Mouse (Mus musculus): ENCODE results near the gene Atg4d. TPM values are rescaled to one million over a fixed set of nuclear protein-coding genes. Genes with fewer than 3 reads are reported as not detected.
"Not testable (repeated sequence)": the region's sequence is repeated elsewhere in the genome, so short reads cannot be mapped to it uniquely, and the experiment has no call there.

The Atg4d gene
- total RNA-seq, 2 experiments from 2014 or later, result 3.9 to 6.1 TPM

- no peak for ATAC-seq (replicated peaks; ENCODE audit: poor library complexity)
Measured at GRCm38 (mm10) chr9:21239465-21239848, 25.6 kb upstream of the Atg4d start.

- ATAC-seq (replicated peaks; ENCODE audit: poor library complexity), result peak; percentile 70
Measured at GRCm38 (mm10) chr9:21241343-21241742, 23.8 kb upstream of the Atg4d start.

GRCm38 (mm10) chr9:21243826-21244427 is 21.2 kb upstream of the Atg4d start:
- ATAC-seq (replicated peaks; ENCODE audit: poor library complexity), result no peak

GRCm38 (mm10) chr9:21244428-21245112 is 20.5 kb upstream of the Atg4d start:
- ATAC-seq (replicated peaks; ENCODE audit: poor library complexity), result 0 out of 2 replicates have a peak, but pooled peaks have one; percentile 9

DNA sequence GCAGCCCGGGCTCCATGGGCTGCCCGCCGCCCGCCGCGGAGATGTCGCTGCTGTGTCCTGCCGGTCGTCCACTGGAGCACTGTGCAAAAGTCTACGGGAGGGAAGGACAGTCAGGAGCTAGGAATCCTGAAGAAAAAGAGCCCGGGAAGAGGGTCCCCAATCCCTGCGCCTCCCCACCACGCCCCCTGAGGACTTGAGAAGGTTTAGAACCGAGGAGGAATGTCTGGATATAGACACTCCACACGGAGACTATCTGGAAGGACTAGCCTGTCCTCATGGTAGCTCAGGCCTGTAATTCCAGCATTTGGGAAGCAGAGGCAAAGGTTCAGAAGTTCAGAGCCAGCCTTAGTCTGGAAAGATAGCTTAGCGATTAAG is 20.0 kb upstream of the Atg4d start:
- no peak for ATAC-seq (replicated peaks; ENCODE audit: poor library complexity)

GRCm38 (mm10) chr9:21246342-21246741 is 18.8 kb upstream of the Atg4d start:
- ATAC-seq (replicated peaks; ENCODE audit: poor library complexity), result peak; percentile 41

DNA sequence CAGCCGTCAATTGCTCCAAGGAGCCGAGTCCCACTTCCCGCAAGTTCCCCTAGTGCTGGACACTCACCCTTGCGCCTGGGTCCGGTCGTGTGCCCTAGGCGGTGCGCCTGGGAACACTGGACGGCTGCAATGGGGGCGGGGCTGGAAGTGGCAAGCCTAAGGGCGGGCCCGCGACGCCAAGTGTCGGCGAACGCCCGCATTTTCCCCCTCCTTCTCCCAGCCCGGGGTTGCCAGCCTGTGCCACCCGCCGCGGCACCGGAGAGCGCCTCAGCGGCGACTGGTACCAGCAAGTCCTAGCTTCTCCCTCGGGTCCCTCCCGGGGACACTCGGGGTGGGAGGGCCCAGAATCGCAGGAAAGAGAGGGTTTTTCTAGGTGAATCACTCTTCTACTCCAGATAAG is 16.8 kb upstream of the Atg4d start, which contains the start of gene S1pr5:
Gene S1pr5, minus strand, starts transcription at position 118 of the 400 bp plus-strand sequence.
- ATAC-seq (replicated peaks; ENCODE audit: poor library complexity), result peak; percentile 35; the same call in 1 of the 2 replicates

- ATAC-seq (replicated peaks; ENCODE audit: poor library complexity), result no peak
Measured at GRCm38 (mm10) chr9:21249629-21250508, 15.2 kb upstream of the Atg4d start.

DNA sequence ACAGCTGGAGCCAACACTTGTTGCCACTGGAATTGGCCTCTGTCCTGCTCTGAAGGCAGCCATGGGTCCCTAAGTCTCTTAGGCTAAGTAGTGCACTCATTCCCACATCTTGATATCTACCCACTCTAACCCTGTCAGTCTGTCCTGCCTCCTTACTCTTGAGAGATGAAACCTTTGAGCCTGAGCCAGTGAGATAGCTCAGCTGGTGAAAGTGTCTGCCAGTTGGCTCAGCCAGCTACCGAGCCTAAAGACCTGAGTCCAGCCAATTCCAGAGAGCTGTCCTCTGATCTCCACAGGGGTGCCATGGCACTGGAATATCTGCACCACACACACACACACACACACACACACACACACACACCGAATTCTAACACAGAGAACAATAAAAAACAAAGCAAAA is 14.6 kb upstream of the Atg4d start:
- ATAC-seq (replicated peaks; ENCODE audit: poor library complexity), result peak; percentile 18; the same call in 1 of the 2 replicates

DNA sequence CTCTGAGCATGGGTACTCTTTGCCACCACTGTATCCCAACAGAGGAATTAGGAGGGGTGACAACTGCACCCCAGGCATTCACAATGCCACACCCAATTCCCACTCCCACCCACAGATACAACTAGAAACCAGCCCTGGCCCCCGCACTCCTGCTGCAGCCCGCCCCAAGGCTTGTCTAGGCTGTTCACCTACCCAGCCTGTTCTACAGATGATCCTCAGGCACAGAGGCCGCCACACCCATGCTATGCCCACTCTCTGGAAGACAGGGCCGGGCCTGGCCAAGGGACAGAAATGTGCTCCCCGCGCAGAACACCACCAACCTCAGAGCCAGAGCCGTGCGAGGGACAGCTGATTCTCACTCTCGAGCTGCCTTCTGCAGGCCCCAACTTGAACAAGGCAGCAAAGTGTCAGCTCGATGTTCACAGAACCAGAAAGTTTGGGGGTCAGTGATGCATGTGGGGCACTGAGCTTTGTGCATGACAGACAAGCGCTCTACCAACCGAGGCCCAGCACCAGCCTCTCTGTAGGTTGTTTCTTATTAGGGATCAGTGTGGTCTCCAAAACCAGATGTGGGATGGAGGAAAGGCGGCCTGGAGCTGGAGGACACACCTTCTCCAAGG is 13.9 kb upstream of the Atg4d start:
- ATAC-seq (replicated peaks; ENCODE audit: poor library complexity), result no peak

- no peak for ATAC-seq (replicated peaks; ENCODE audit: poor library complexity)
Measured at GRCm38 (mm10) chr9:21254690-21255089, 10.4 kb upstream of the Atg4d start.

GRCm38 (mm10) chr9:21256349-21256748 is 8.7 kb upstream of the Atg4d start:
- not testable (repeated sequence) for ATAC-seq (replicated peaks; ENCODE audit: poor library complexity)

DNA sequence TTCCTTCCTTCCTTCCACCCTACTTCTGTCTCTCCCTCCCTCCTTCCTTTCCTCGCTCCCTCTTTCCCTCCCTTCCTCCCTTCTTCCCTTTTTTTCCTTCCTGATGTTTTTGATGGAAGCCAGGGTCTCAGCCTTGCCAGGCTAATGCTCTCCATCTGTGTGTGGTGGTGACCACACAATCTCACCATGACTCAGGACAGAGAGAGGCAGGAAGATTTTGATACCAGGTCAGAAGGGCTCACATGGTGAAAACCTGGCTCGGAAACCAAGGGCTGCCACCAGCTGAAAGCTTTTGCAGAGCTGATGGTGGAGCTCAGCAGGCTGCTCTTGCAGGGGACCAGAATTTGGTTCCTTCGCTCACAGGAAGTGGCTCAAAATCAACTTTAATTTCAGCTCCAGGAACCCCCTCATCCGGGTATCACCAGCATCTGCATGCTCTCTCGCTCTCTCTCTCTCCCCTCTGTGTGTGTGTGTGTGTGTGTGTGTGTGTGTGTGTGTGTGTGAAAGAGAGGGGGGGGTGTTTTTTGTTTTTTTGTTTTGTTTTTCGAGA is 4.5 kb upstream of the Atg4d start:
- ATAC-seq (replicated peaks; ENCODE audit: poor library complexity), result no peak

GRCm38 (mm10) chr9:21261831-21262230 is 3.3 kb upstream of the Atg4d start:
- no peak for ATAC-seq (replicated peaks; ENCODE audit: poor library complexity)

DNA sequence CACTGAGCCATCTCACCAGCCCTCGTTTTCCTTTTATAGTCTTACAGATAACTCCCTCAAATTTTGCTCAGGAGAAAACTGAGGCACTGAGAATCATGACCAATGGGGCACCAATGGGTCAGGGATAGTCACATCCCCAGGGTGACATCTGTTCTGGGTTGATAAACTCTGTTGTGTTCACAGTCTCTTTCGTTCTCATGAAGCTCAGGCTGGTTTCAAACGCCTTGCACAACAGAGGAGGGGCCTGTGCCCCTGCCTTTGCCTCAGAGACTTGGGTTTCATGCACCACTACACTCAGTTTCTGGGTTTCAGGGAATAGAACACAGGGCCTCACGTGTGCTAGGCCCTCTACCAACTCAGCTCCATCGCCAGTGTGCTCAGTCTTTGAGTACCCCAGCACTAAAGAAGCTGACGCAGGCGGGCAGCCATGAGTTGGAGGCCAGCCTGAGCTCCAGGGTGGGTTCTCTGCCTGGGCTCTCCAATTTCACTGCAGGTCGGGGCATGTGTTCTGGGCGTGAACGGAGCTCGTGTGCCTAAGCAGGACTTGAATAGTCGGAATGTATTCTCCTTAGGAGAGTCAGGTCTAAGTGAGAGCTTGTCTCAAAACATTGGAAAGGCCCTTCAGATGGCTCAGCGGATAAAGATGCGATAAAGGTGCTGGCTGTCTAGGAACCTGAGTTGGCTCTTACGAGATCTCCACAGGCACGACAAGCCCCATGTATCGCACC is 657 bp upstream of the Atg4d start:
- ATAC-seq (replicated peaks; ENCODE audit: poor library complexity), result peak; percentile 29

- ATAC-seq (replicated peaks; ENCODE audit: poor library complexity), result no peak
Measured at GRCm38 (mm10) chr9:21265611-21266010, 518 bp downstream of the Atg4d start.

- no peak for ATAC-seq (replicated peaks; ENCODE audit: poor library complexity)
Measured at GRCm38 (mm10) chr9:21266889-21267288, 1.8 kb downstream of the Atg4d start.

DNA sequence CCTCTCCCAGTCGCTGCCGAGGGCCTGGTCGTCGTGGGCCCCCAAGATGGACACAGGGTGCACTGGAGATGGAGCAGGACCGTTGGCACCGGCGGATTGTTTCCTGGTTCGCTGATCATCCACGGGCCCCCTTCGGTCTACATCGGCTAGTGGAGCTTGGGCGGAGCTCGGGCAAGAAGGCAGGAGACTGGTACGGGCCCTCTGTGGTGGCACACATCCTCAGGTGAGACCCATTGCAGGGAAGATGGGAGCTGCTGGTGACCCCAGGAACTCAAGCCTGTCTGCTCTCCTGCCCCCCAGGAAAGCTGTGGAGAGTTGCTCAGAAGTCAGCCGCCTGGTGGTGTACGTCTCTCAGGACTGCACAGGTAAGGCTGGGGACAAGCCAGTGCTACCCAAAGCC is 3.2 kb downstream of the Atg4d start:
- ATAC-seq (replicated peaks; ENCODE audit: poor library complexity), result no peak

- ATAC-seq (replicated peaks; ENCODE audit: poor library complexity), result not testable (repeated sequence)
Measured at GRCm38 (mm10) chr9:21269590-21269989, 4.5 kb downstream of the Atg4d start.

- no peak for ATAC-seq (replicated peaks; ENCODE audit: poor library complexity)
Measured at GRCm38 (mm10) chr9:21272391-21272790, 7.3 kb downstream of the Atg4d start.

Measured in megakaryocyte progenitor cell, adult 5-6 weeks (primary cell).